Mouse (Mus musculus) embryonic stem cell, embryonic (primary cell): Measurements from ENCODE around the gene Olfr1440.

Source experiments
- CTCF ChIA-PET, 4 experiments: fragments of 300-600 bp in 2 of 4; fragments of 350-600 bp in 2 of 4; sonication (Branson Sonifier 250); formaldehyde crosslinking; loops; one replicate each; lab custom pipeline; 2022; ENCODE audit warnings: inconsistent platforms in 2 of 4; lab: Charles Lee
- POLR2A ChIA-PET, 4 experiments: fragments of 300-600 bp in 2 of 4; fragments of 350-600 bp in 2 of 4; sonication (Branson Sonifier 250); formaldehyde crosslinking; loops; one replicate each; lab custom pipeline; 2022; ENCODE audit warnings: antibody characterized with exemption in 4 of 4, inconsistent platforms in 1 of 4; lab: Charles Lee

The Olfr1440 gene

GRCm38 (mm10) chr19:12386979-12387378, at the start of gene Olfr1440:
Gene Olfr1440, plus strand, starts transcription at chr19:12387279.
- CTCF ChIA-PET, result no interaction called here
- POLR2A ChIA-PET, result no interaction called here

- ChIA-PET CTCF (no interaction called here), POLR2A (no interaction called here)
Observed at GRCm38 (mm10) chr19:12373004-12373403, 14.1 kb upstream of the Olfr1440 start.

- CTCF ChIA-PET, result no interaction called here
- POLR2A ChIA-PET, result no interaction called here
Observed at GRCm38 (mm10) chr19:12374465-12375025, 12.5 kb upstream of the Olfr1440 start.

- POLR2A ChIA-PET, result no interaction called here
- CTCF ChIA-PET, result no interaction called here
Observed at GRCm38 (mm10) chr19:12413737-12414136, 26.7 kb downstream of the Olfr1440 start.

GRCm38 (mm10) chr19:12417361-12417760, 30.3 kb downstream of the Olfr1440 start, which contains the start of gene Olfr1441:
Gene Olfr1441, plus strand, starts transcription at chr19:12417433.
- POLR2A ChIA-PET, result interaction anchor here in 2 of 4 experiments (0.6 to 0.7 kb wide), 2 partner anchors 72 to 330 kb away, joined by 3 to 12 read pairs; no protein-coding TSS in a partner anchor
- CTCF ChIA-PET, result interaction anchor here in 1 of 4 experiments (0.6 kb wide), 1 partner anchor 12 kb away, joined by 5 read pairs; no protein-coding TSS in a partner anchor

- ChIA-PET POLR2A (no interaction called here), CTCF (no interaction called here)
Observed at GRCm38 (mm10) chr19:12418312-12418711, 31.2 kb downstream of the Olfr1440 start.

- CTCF ChIA-PET, result interaction anchor here in 1 of 4 experiments (0.6 kb wide), 1 partner anchor 13 kb away, joined by 3 read pairs; no protein-coding TSS in a partner anchor
Observed at GRCm38 (mm10) chr19:12420555-12420954, 33.5 kb downstream of the Olfr1440 start.

GRCm38 (mm10) chr19:12421680-12422079, 34.6 kb downstream of the Olfr1440 start:
- CTCF ChIA-PET, result interaction anchor here in 1 of 4 experiments (0.6 kb wide), 1 partner anchor 653 kb away, joined by 3 read pairs; no protein-coding TSS in a partner anchor
- POLR2A ChIA-PET, result no interaction called here

More at GRCm38 (mm10) chr19:12420555-12420954, 33.5 kb downstream of the Olfr1440 start:
- POLR2A ChIA-PET, result no interaction called here

- ChIA-PET POLR2A (interaction anchor here in 1 of 4 experiments (1.2 kb wide), 1 partner anchor 416 kb away, joined by 3 read pairs; no protein-coding TSS in a partner anchor), CTCF (interaction anchor here in 2 of 4 experiments (0.6 to 0.9 kb wide), 2 partner anchors 74 to 417 kb away, joined by 4 read pairs; partner anchors contain the start of gene Dtx4 (in 1 of the 2))
Observed at GRCm38 (mm10) chr19:12427101-12427500, 40.0 kb downstream of the Olfr1440 start.

- POLR2A ChIA-PET, result no interaction called here
- CTCF ChIA-PET, result interaction anchor here in 1 of 4 experiments (0.9 kb wide), 1 partner anchor 74 kb away, joined by 4 read pairs; the partner anchor contains the start of gene Dtx4
Observed at GRCm38 (mm10) chr19:12427605-12428004, 40.5 kb downstream of the Olfr1440 start, which contains the start of gene Pfpl. Gene Pfpl, plus strand, starts transcription at chr19:12427905.

- ChIA-PET CTCF (interaction anchor here (0.6 to 3.2 kb wide), 8 partner anchors 12 to 239 kb away, joined by 3 to 36 read pairs (median 4); partner anchors contain the start of gene Dtx4 (in 4 of the 4)), POLR2A (interaction anchor here in 2 of 4 experiments (0.6 to 1.0 kb wide), 2 partner anchors 68 to 221 kb away, joined by 3 to 5 read pairs; partner anchors contain the start of gene Dtx4 (in 1 of the 2))
Observed at GRCm38 (mm10) chr19:12433033-12433432, 46.0 kb downstream of the Olfr1440 start.

- ChIA-PET POLR2A (no interaction called here), CTCF (interaction anchor here in 1 of 4 experiments (0.6 kb wide), 1 partner anchor 33 kb away, joined by 4 read pairs; no protein-coding TSS in a partner anchor)
Observed at GRCm38 (mm10) chr19:12435011-12435416, 47.9 kb downstream of the Olfr1440 start.

- ChIA-PET CTCF (interaction anchor here in 1 of 4 experiments (0.6 kb wide), 1 partner anchor 66 kb away, joined by 4 read pairs; the partner anchor contains the start of gene Dtx4), POLR2A (interaction anchor here in 1 of 4 experiments (0.7 kb wide), 1 partner anchor 32 kb away, joined by 4 read pairs; no protein-coding TSS in a partner anchor)
Observed at GRCm38 (mm10) chr19:12435750-12436524, 48.9 kb downstream of the Olfr1440 start.

- ChIA-PET POLR2A (interaction anchor here in 1 of 4 experiments (1.0 to 2.3 kb wide), 2 partner anchors 24 to 62 kb away, joined by 3 to 9 read pairs; partner anchors contain the start of gene Dtx4), CTCF (interaction anchor here in 1 of 4 experiments (0.6 kb wide), 1 partner anchor 62 kb away, joined by 3 read pairs; the partner anchor contains the start of gene Dtx4)
Observed at GRCm38 (mm10) chr19:12439581-12439980, 52.5 kb downstream of the Olfr1440 start.

GRCm38 (mm10) chr19:12440103-12440725, 53.1 kb downstream of the Olfr1440 start:
- CTCF ChIA-PET, result interaction anchor here in 1 of 4 experiments (0.6 kb wide), 2 partner anchors 62 to 486 kb away, joined by 3 to 5 read pairs; partner anchors contain the start of gene Dtx4
- POLR2A ChIA-PET, result interaction anchor here in 1 of 4 experiments (1.0 to 2.3 kb wide), 2 partner anchors 23 to 61 kb away, joined by 3 to 9 read pairs; partner anchors contain the start of gene Dtx4

GRCm38 (mm10) chr19:12442560-12442959, 55.5 kb downstream of the Olfr1440 start:
- POLR2A ChIA-PET, result interaction anchor here in 1 of 4 experiments (0.6 to 1.4 kb wide), 3 partner anchors 17 to 53 kb away, joined by 3 to 4 read pairs (median 3); no protein-coding TSS in a partner anchor
- CTCF ChIA-PET, result interaction anchor here in 1 of 4 experiments (1.2 kb wide), 1 partner anchor 21 kb away, joined by 3 read pairs; no protein-coding TSS in a partner anchor

GRCm38 (mm10) chr19:12445014-12445413, 57.9 kb downstream of the Olfr1440 start:
- ChIA-PET CTCF (interaction anchor here in 1 of 4 experiments (1.1 kb wide), 1 partner anchor 12 kb away, joined by 3 read pairs; no protein-coding TSS in a partner anchor), POLR2A (no interaction called here)
